Mouse (Mus musculus): ENCODE measurements around the gene Rps6ka5. TPM values are rescaled to one million over a fixed set of nuclear protein-coding genes. Genes with fewer than 3 reads are reported as not detected.

Gene Rps6ka5
- polyA plus RNA-seq, 2 experiments, result 1.2 to 1.4 TPM

DNA sequence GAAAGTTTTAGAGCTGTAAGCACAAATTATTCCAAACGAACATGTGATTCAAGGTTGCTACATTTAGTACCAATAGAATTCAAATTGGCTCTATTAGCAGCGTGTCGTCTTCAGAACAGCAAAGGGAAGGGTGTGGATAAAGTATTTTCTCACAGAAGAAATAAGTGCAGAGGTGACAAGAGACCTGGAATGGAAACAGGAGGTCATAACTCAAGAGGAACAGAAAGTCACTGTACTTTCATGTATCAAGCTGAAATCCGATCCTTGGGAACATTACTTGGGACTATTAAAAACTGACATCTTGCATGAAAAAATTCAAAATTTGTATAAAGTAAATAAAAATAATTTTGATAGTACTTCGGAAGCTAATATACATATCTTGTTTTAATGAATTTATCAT is 36.3 kb downstream of the Rps6ka5 start:
- Histone ChIP-seq H3K27me3 (ENCODE audit: control insufficient read depth, insufficient read depth, low read length) (no peaks in the 10 kb centered on the region), H3K4me3 (ENCODE audit: insufficient read depth in 1 of 2, low read depth in 2 of 2, low read length in 2 of 2) (no peak overlapping the region), H3K9ac (replicated peaks) (no peak overlapping the region), H3K27ac (no peak overlapping the region), H3K4me2 (ENCODE audit: low read depth) (no peak overlapping the region), H3K9me3 (ENCODE audit: control insufficient read depth, low read length) (no peaks in the 10 kb centered on the region), H3K4me1 (replicated peaks; ENCODE audit: control insufficient read depth in 2 of 2, insufficient read depth in 2 of 2, low read length in 1 of 2) (no peaks in the 10 kb centered on the region), H3K36me3 (replicated peaks; ENCODE audit: control insufficient read depth, insufficient read depth, low read depth) (no peaks in the 10 kb centered on the region)
- 69% methylated on average over 5 of the region's 5 CpGs for WGBS (ENCODE audit: insufficient replicate concordance)
- ATAC-seq (ENCODE audit: insufficient read depth), result no peak
- TF ChIP-seq EP300 (IDR thresholded peaks at IDR 0.05; ENCODE audit: low read depth) (no peak), CTCF (IDR thresholded peaks at IDR 0.05; ENCODE audit: low read depth) (no peak)
- DNase-seq (ENCODE audit: low read depth in 3 of 3, low spot score in 3 of 3), result no peak

DNA sequence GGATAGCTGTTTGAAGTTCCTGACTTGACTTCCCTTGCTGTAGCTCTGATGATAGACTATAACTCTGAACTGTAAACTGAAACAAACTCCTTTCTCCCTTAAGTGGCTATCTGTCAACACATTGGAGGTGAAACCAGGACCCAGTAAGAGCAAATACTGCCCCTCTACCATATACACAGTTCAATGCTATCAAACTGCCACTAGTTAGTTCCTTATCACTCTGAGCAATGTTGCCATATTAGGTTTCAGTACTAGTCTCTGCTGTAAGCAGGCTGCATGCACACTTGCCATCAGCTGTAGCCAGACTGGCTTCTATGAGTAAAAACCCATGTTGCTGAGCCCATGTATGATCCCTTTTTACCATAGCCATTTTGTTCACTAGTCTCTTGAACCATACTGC is 38.6 kb downstream of the Rps6ka5 start:
- H3K27me3 ChIP-seq (ENCODE audit: control insufficient read depth, insufficient read depth, low read length), result no peaks in the 10 kb centered on the region
- no peaks in the 10 kb centered on the region for H3K36me3 ChIP-seq (replicated peaks; ENCODE audit: control insufficient read depth, insufficient read depth, low read depth)
- H3K9ac ChIP-seq (replicated peaks), result no peak overlapping the region
- H3K4me2 ChIP-seq (ENCODE audit: low read depth), result no peak overlapping the region
- no peaks in the 10 kb centered on the region for H3K9me3 ChIP-seq (ENCODE audit: control insufficient read depth, low read length)
- no peaks in the 10 kb centered on the region for H3K4me1 ChIP-seq (replicated peaks; ENCODE audit: control insufficient read depth in 2 of 2, insufficient read depth in 2 of 2, low read length in 1 of 2)
- H3K27ac ChIP-seq, result no peak overlapping the region
- DNase-seq (ENCODE audit: low read depth in 3 of 3, low spot score in 3 of 3) (no peak), ATAC-seq (ENCODE audit: insufficient read depth) (peak; percentile 76)
- H3K4me3 ChIP-seq (ENCODE audit: insufficient read depth in 1 of 2, low read depth in 2 of 2, low read length in 2 of 2), result no peak overlapping the region
- no peak for TF ChIP-seq CTCF (IDR thresholded peaks at IDR 0.05; ENCODE audit: low read depth)
- TF ChIP-seq EP300 (IDR thresholded peaks at IDR 0.05; ENCODE audit: low read depth), result peak; percentile 16; the same call in 1 of the 2 replicates

DNA sequence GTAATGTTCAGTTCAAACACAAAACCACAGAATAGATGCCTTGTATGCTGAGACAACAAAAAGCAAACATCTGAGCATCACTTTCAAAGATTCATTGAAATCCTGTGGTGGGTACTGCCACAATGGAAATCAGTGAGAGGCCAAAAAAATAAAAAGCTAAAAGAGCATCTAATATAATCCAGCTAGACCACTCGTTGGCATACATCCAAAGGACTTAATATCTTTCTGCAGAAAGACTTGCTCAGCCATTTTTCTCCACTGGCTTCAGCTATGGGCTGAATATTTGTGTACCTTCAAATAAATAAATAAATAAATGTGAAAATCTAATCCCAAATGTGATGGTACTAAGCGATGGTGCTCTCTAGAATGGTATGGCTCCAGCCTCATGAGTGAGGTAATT is 39.8 kb downstream of the Rps6ka5 start:
- Histone ChIP-seq H3K27me3 (ENCODE audit: control insufficient read depth, insufficient read depth, low read length) (no peaks in the 10 kb centered on the region), H3K4me2 (ENCODE audit: low read depth) (no peak overlapping the region), H3K4me3 (ENCODE audit: insufficient read depth in 1 of 2, low read depth in 2 of 2, low read length in 2 of 2) (no peak overlapping the region), H3K4me1 (replicated peaks; ENCODE audit: control insufficient read depth in 2 of 2, insufficient read depth in 2 of 2, low read length in 1 of 2) (no peaks in the 10 kb centered on the region), H3K9ac (replicated peaks) (no peak overlapping the region), H3K27ac (no peak overlapping the region), H3K36me3 (replicated peaks; ENCODE audit: control insufficient read depth, insufficient read depth, low read depth) (no peaks in the 10 kb centered on the region), H3K9me3 (ENCODE audit: control insufficient read depth, low read length) (no peaks in the 10 kb centered on the region)
- ATAC-seq (ENCODE audit: insufficient read depth) (no peak), DNase-seq (ENCODE audit: low read depth in 3 of 3, low spot score in 3 of 3) (no peak)
- TF ChIP-seq EP300 (IDR thresholded peaks at IDR 0.05; ENCODE audit: low read depth), result no peak
- TF ChIP-seq CTCF (IDR thresholded peaks at IDR 0.05; ENCODE audit: low read depth), result no peak
- 64% methylated on average over 2 of the region's 2 CpGs for WGBS (ENCODE audit: insufficient replicate concordance)

DNA sequence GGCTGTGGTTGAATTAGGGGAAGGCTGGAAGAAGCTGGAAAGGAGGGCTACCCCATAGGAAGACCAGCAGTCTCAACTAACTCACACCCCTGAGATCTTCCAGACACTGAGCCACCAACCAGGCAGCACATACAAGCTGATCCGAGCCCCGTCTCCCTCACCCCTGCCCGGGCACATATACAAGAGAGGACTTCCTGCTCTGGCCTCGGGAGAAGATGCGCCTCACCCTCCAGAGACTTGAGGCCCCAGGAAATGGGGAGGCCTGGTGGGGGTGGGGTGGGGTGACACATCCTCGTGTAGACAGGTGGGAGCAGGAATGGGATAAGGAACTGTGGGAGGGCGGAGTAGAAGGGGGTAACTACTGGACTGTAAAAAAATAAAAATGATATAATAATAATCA is 45.0 kb downstream of the Rps6ka5 start:
- H3K4me1 ChIP-seq (replicated peaks; ENCODE audit: control insufficient read depth in 2 of 2, insufficient read depth in 2 of 2, low read length in 1 of 2), result no peaks in the 10 kb centered on the region; a peak in 1 of 4 replicates
- H3K4me2 ChIP-seq (ENCODE audit: low read depth), result no peak overlapping the region
- H3K27ac ChIP-seq, result no peak overlapping the region
- no peak for TF ChIP-seq EP300 (IDR thresholded peaks at IDR 0.05; ENCODE audit: low read depth)
- no peak for TF ChIP-seq CTCF (IDR thresholded peaks at IDR 0.05; ENCODE audit: low read depth)
- no peaks in the 10 kb centered on the region for H3K27me3 ChIP-seq (ENCODE audit: control insufficient read depth, insufficient read depth, low read length)
- no peaks in the 10 kb centered on the region for H3K9me3 ChIP-seq (ENCODE audit: control insufficient read depth, low read length)
- H3K4me3 ChIP-seq (ENCODE audit: insufficient read depth in 1 of 2, low read depth in 2 of 2, low read length in 2 of 2), result no peak overlapping the region
- 34% methylated on average over 7 of the region's 7 CpGs for WGBS (ENCODE audit: insufficient replicate concordance)
- H3K9ac ChIP-seq (replicated peaks), result no peak overlapping the region
- no peak for DNase-seq (ENCODE audit: low read depth in 3 of 3, low spot score in 3 of 3)
- peak; percentile 33; the same call in 1 of the 2 replicates for ATAC-seq (ENCODE audit: insufficient read depth)
- H3K36me3 ChIP-seq (replicated peaks; ENCODE audit: control insufficient read depth, insufficient read depth, low read depth), result no peaks in the 10 kb centered on the region

DNA sequence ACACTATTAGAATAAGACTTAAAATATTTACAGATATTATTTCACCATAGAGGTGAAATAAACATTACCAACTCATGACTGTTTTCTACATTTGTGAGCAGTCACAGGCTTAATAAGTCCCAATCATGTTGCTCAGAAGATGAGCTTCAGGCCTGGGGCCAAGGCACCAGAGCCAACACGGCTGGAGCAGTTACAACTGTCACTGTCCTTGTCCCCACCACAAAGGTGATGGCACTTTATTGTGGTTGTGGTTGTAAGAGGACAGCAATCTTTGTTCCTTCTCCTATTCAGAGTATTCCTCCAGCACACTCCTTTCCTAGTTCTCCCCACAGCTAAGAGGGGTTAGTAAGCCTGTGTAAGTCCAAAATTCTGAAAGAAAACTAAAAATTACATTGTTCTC is 45.5 kb downstream of the Rps6ka5 start:
- Histone ChIP-seq H3K4me3 (ENCODE audit: insufficient read depth in 1 of 2, low read depth in 2 of 2, low read length in 2 of 2) (no peak overlapping the region), H3K9me3 (ENCODE audit: control insufficient read depth, low read length) (no peaks in the 10 kb centered on the region), H3K36me3 (replicated peaks; ENCODE audit: control insufficient read depth, insufficient read depth, low read depth) (no peaks in the 10 kb centered on the region), H3K4me1 (replicated peaks; ENCODE audit: control insufficient read depth in 2 of 2, insufficient read depth in 2 of 2, low read length in 1 of 2) (no peaks in the 10 kb centered on the region; a peak in 1 of 4 replicates), H3K27ac (no peak overlapping the region), H3K9ac (replicated peaks) (no peak overlapping the region), H3K4me2 (ENCODE audit: low read depth) (no peak overlapping the region), H3K27me3 (ENCODE audit: control insufficient read depth, insufficient read depth, low read length) (no peaks in the 10 kb centered on the region)
- WGBS (ENCODE audit: insufficient replicate concordance), result 24% methylated on average over 1 of the region's 1 CpGs
- DNase-seq (ENCODE audit: low read depth in 3 of 3, low spot score in 3 of 3), result no peak
- no peak for ATAC-seq (ENCODE audit: insufficient read depth)
- TF ChIP-seq CTCF (IDR thresholded peaks at IDR 0.05; ENCODE audit: low read depth), result no peak
- TF ChIP-seq EP300 (IDR thresholded peaks at IDR 0.05; ENCODE audit: low read depth), result no peak
